Mouse (Mus musculus) lung, adult 18-20 months (tissue): Measurements from ENCODE around the gene Rassf2.

ENCODE experiments used
- DNase-seq, 2 experiments: peaks; one replicate each; pipeline ENCODE4 v3.0.0; 2022; ENCODE audit warnings: mixed read lengths in 2 of 2

Rassf2 gene

DNA sequence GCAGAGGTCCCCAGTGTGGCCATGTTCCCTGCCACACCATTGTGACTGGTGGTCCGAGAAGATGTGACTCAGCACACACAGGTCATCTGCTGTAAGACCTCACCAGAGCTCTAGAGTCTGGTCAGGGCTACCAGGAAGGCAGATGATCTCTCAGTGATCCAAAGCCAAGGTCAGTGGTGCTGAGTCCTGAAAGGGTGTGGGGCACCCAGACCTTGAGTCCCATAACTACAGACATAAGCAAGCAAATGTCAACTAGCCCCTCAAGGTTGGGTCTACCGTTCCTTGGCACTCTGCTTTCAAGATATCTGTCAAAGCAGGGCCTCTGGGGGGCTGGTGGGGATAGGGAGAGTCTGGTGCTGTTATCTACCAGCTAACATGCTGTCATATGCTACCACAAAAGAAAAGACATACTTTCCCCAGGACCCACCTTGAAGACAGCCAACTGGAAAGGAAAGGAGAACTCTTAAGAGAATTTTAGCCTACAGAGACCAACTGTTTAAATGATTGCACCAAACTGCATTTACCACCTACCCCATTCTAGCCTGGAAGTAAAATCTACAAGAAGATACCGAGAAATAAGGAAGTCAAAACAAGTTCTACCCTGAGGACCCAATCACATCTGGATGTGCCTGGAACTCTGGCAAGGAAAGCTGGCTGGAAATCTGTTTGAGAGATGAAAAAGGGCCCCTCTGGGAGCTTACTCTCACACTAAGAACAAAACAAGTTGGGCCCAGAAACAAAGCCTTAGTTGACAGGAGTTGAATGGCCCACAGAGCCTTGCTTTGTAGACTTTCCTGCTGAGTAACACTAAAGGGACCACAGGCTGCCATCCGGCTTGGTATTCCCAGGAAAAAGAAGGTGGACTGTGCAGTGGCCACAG, 4.8 kb upstream of the Rassf2 start:
- no peak for DNase-seq

GRCm38 (mm10) chr2:132031364-132032095, 1.5 kb upstream of the Rassf2 start:
- DNase-seq = no peak

GRCm38 (mm10) chr2:132030418-132031363, 633 bp upstream of the Rassf2 start:
- DNase-seq = no peak

DNA sequence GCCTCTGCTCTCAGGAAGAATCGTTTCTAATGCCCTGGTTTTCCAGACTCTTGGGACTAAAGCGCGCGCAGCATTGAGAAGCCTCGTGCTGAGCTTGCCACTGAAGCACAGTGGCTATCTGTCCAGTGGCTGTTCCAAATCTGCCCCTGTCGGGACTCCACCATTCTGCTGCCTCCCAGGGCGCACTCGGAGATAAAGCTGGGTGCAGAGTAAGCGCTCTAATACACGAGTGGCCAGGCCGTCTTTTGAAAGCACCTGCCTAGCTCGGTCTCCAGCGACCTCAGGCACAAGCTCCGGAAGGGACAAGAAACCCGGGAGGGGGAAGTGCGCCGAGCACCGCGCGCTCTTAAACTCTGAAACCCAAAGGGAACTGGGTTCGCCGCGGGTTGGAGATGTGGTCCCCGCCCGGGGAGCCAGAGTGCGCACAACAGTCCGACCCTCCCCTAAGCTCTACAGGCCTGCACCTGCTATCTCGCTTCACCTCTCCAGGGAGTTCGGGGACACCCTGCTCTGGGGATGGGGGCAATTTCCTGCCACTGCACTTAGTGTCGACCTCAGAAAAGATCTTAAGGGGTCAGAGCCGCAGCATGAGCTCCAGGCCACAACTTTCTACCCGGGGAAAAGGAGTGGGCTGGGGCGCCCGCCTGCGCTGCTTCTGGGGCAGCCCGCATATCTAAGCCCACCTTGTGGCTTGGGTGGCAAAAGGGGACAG, 1.0 kb downstream of the Rassf2 start:
- peak in 1 of 2 experiments; percentile 67 for DNase-seq

- DNase-seq = no peak
Measured at GRCm38 (mm10) chr2:132028107-132028506, 2.0 kb downstream of the Rassf2 start.

GRCm38 (mm10) chr2:132027366-132027765, 2.7 kb downstream of the Rassf2 start:
- no peak for DNase-seq

- no peak for DNase-seq
Measured at GRCm38 (mm10) chr2:132024028-132024427, 6.0 kb downstream of the Rassf2 start.

DNA sequence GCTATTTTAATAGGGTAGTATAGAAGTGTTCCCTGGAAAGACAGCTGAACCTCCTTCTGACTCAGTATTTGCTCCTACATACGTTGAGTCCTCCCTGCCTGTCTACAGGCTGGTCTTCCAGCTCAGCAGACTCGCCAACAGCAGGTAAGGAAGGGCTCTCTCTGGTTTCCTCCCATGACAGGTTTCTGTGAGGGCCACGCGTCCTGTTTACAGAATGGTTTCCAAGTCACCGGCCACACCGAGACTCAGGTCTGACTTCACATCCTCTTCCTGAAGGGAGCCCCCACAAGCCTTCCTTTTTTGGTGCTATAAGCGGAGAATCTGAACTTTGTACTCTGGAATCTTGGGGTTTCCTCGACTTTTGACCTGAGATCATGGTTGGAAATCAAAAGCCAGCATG, 7.4 kb downstream of the Rassf2 start:
- DNase-seq = peak in 1 of 2 experiments; percentile 46

- peak in 1 of 2 experiments; percentile 25 for DNase-seq
Measured at GRCm38 (mm10) chr2:132021616-132022015, 8.4 kb downstream of the Rassf2 start.

- DNase-seq = peak; percentile 67 to 70
Measured at GRCm38 (mm10) chr2:132020991-132021541, 9.0 kb downstream of the Rassf2 start.

DNA sequence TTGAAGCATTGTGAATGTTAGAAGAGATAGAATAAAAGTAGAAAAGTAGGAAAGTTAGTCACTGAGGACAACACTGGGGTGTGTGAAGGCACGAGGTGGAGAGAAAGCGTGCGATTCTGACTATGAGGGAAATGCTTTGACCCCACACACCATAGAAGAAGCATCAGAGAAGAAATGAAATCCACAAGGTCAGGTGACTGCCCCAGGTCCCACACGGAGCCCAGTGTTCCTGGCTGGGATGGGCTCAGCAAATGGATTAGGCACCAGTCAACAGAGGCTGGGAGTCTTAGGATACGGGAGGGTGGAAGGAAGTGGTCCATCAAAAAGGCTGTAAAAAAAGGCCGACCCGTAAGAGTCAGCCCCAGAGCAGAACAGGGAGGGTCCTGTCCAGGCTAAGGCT, 9.6 kb downstream of the Rassf2 start:
- DNase-seq = no peak

GRCm38 (mm10) chr2:132019372-132019811, 10.7 kb downstream of the Rassf2 start:
- DNase-seq = no peak

DNA sequence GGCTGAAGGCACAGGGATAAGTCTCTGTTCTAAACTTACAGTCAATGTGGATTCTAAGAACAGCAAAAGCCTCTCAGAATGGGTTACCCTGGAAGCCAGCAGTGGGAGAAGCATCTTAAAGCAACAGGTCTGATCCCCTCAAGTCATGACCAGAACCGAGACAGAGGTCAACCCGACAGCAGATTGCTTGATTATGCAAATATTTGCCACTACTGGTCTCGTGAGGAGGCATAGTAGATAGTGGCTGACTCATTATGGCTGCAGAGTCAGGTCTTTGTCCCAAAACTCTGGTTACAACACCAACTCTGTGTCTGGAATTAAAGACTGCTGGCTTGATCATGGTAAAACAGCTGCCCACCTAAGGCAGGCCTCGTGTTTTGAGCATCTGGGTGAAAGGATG, 11.9 kb downstream of the Rassf2 start:
- DNase-seq = no peak

DNA sequence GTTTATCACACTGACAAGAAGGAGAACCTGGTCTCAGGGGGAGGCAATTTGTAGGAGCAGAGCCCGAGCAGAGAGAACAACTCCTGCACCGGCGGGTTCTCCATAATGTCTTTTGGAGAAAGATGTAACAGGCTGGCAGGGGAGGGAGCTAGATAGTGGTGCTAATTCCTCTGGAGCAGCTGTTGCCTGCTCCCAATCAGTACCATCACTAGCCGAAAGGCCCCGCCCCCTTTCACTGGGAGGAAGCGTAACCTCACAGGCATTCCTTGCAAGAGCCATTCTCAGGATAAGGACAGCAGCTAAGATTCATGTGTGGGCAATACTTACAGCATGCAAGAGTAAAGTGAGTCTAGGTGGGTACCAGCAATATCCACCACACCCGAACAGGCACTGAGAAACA, 12.4 kb downstream of the Rassf2 start:
- DNase-seq = peak; percentile 57 to 68

DNA sequence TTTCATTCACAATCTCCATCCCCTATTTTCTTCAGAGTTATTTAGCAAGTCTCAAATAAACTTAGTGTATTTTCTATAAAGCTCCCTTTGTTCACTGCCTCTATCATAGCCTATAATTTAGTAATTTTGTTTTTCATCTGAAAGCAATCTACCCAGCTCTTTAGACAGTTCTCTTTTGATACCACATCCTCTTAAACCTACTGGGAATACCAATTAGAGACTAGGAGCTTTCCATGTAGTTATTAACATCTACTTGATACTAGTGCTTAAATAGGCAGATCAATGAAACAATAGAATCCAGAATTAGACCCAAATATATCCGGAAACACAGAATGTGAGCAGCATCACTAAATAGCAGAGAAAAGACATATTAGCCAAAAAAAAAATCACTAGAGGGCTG, 14.0 kb downstream of the Rassf2 start:
- DNase-seq = no peak

GRCm38 (mm10) chr2:132013152-132013551, 16.9 kb downstream of the Rassf2 start:
- DNase-seq = no peak

DNA sequence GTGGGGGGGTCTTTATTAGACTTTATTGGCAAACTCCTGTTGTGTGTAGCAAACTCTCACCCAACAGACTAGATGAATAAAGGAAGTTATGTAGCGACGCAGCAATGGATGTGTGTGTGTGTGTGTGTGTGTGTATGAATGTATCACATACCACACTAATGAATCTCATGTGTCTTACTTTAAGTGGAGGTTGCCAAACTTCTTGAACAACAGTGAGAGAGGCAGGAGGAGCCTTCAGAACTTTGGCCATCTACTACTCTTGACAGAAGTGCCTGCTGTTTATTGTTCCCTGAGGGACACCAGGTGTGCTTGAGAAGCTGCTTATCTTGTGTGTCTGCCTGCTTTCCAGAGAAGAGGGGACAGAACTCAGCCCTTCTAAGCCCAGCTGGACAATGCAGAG, 19.3 kb downstream of the Rassf2 start:
- peak in 1 of 2 experiments; percentile 42 for DNase-seq

GRCm38 (mm10) chr2:132008186-132008585, 21.9 kb downstream of the Rassf2 start:
- DNase-seq = no peak

- no peak for DNase-seq
Measured at GRCm38 (mm10) chr2:132007475-132007819, 22.6 kb downstream of the Rassf2 start.

DNA sequence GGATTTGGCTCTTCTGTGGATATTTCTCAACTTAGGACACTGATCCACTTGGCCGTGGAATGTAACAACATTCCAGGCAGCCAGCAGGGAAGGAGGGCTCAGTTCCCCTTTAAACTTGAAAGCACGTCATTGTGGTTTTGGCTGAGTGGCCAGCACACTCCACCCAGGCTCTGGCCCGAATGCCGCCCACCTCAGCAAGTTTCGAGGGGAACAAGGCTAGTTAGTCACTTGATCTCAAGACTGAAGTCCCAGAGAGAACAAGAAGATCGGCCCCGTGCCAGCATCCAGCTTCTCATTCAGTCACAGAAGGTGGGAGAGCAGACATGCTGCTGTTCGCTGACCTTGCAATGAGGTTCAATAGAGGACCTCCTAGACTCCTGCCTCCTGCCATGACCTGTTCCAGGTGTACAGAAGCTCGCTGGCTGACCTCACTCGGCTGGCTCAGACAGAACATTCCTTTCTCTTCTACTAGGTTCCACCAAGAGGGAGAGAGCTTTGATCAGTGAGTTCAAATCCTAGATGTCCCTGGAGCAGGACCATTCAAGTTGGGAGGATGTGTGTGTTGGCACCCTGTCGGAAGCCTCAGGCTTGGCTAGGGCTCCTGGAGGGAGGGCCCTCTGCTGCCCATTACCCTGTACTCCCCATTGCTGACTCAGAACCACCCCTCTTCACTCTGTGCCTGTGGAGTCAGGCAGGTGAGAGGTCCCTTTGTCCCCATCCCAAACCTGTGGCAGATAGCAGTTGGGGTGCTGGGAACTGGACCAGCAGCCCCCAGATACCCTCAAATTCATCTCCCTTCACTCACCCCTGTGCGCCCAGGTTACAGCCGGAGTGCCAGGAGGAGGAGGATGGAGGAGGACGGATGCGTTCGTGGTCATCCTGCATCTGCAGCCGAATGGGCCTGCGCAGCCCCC, 23.2 kb downstream of the Rassf2 start:
- peak; percentile 95 for DNase-seq

GRCm38 (mm10) chr2:132005445-132005844, 24.6 kb downstream of the Rassf2 start:
- no peak for DNase-seq
